Mouse (Mus musculus): ENCODE data around the gene Eml4. TPM values are rescaled to one million over a fixed set of nuclear protein-coding genes. Genes with fewer than 3 reads are reported as not detected.

Gene Eml4
- total RNA-seq (2021) = 10 to 100 TPM; 23.3 to 26.1 TPM
- long read RNA-seq, experiment 1, full-length matches to known transcripts = 4 of 23 reads
- long read RNA-seq, experiment 1, partial matches to known transcripts = 5 of 23 reads
- long read RNA-seq, experiment 1, other reads (novel, unspliced or antisense) = 14 of 23 reads
- long read RNA-seq, experiment 2, full-length matches to known transcripts = 22 of 46 reads
- long read RNA-seq, experiment 2, partial matches to known transcripts = 1 of 46 reads
- long read RNA-seq, experiment 2, other reads (novel, unspliced or antisense) = 23 of 46 reads

DNA sequence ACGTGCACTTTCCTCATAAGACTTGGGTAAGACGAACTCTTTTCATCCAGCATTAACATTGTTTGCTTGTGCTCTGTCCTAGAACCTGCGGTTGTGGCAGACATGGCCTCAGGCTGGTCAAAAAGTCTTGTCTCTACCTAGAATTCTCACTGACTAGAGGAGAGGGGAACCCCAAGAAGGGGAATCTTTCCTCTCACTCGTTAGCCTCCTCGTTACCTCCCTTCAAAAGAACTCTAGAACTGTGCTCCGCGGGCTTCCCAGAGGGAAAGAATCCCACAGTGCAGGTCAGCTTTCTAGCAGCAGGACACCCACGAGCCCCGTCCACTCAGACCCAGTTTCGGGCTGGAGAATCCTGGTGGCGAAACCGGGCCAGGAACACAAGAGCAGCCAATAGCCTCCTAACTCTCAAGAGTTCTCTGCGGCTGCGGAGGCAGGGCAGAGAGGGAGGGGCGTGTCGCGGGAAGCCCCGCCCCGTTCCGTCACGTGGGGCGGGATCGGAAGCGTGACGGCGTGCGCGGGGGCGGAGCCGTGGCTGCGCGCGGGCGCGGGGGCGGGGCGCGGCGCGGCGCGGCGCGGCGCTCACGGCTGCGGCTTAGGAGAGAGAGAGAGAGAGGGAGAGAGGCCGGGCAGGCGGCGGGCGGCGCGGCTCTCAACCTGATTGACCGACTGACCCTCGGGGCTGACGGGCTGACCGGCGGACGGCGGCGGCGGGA is at the start of gene Eml4:
Gene Eml4 (plus strand): TSS at position 553 of the 713 bp plus-strand sequence.
- Histone ChIP-seq H3K4me3 (peak within 1 kb of the TSS; percentile 69), H3K27ac (peak within 1 kb of the TSS; percentile 91)
- peak; percentile 92 to 96 for DNase-seq (ENCODE audit: low spot score in 2 of 2)
- TF ChIP-seq CTCF (conservative IDR thresholded peaks at IDR 0.05) = peak; percentile 64

DNA sequence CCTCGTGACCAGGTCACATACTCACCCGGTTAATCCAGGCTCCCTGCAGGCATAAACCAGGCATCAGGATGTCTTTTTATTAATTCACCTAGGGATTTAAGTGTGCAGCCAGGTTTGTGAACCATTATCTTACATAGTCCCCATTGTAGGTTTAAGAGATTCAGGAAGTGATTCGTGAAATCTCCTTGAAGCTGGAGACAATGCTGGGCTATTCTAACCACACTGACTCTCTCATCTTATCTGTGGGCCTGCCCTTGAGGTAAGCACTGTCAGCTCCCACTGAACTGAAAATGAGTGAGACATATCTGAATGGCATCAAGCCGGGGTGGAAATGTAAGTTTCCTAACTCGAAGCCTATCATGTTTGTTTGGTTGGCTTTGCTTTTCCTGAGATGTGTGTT is 49.3 kb upstream of the Eml4 start:
- H3K4me3 ChIP-seq = no peak overlapping the region
- no peak overlapping the region for H3K27ac ChIP-seq
- DNase-seq (ENCODE audit: low spot score in 2 of 2) = no peak
- TF ChIP-seq CTCF (conservative IDR thresholded peaks at IDR 0.05) = no peak

DNA sequence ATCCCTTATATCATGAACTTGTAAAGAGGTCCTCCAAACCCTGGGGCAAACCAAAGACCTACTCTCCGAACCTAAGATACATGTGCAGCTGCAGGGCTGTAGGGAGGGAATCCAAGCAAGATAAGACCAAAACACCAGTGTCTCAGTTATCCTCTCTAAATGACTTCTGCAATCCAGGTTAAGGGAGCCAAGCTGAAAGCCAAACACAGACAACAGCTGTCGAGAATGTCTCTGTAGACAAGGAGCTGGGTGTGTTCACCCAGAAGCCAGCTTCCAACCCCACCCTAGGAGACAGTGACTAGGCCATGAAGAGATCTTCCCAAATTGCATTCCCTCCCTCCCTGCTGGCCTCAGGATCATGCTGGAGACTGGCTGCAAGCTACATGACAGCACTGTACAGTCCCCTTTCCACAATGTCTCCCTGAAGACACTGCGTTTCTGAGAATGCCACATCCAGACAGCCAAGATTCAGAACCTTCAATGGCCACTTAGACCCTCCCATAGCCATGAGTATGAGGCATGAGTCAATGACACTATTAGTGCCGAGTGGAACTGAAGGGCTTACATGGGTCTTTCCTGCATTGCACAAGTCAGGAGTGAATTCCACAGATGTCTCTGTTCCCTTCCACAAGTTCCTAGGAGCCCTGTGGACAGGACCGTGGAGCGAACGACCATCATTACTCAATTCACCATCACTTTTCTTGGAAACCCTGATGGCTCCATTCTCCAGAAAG is 46.5 kb upstream of the Eml4 start:
- no peak for TF ChIP-seq CTCF (conservative IDR thresholded peaks at IDR 0.05)
- Histone ChIP-seq H3K27ac (no peak overlapping the region), H3K4me3 (no peak overlapping the region)
- no peak for DNase-seq (ENCODE audit: low spot score in 2 of 2)

DNA sequence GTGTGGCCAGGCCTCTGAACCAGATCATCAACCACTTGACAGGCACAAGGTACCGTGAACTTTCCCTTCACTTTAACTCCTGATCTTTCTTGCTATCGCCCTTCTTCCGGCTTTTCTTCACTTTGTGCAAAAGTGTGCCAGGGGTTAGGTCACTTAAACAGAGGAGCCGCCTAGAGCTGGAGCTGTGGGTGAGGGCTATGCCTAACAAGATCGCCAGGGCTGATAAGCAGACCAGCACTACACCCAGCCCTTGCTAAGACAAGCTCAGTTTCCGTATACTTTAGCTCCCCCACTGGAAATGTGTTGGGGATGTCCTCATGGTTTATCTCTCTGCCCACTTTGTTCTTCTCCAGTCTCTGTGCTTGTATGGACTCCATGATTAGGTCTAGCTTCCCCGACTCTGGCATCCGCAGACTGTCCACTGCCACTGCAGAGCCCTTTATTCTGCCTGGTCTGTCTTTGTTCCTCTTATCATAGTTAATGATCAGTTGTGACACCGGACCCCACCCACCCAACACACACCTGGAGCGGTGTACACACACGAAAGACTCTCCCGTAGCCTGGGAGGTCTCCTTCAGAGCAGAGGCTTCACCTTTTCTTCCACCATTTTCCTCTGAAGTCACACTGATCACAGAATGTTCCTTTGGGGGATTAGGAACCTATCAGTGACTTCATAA is 43.6 kb upstream of the Eml4 start:
- DNase-seq (ENCODE audit: low spot score in 2 of 2) = no peak
- no peak overlapping the region for H3K4me3 ChIP-seq
- no peak overlapping the region for H3K27ac ChIP-seq
- no peak for TF ChIP-seq CTCF (conservative IDR thresholded peaks at IDR 0.05)

DNA sequence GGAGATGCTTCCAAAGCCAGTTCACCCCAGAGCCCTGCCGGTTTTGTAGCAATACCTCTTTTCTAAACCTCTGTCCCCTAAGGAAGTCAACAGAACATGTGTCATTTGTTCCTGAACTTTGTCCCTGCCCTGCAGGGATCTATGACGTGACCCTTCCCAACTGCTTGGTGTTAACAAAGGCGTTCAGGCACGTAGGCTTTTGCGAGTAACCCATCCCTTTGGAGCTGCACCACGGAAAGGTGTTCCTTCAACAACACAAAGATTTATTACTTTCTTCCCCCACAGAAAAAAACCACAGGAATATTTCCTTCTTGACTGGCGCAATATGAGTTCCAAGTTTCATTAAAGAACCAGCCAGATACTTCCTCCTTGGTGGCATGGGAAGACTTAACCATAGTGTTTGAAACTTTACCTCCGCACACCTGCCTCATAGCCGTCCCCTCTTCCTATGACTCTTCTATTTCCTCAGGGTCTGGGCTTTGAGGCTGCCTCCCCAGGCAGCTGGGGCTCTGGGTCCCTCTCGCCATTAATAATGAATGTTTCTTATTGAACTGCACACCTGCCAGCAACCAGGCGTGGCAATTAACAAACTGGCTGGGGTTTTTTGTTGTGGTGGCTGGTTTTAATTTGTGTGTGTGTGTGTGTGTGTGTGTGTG is 43.0 kb upstream of the Eml4 start:
- Histone ChIP-seq H3K27ac (no peak overlapping the region), H3K4me3 (no peak overlapping the region)
- TF ChIP-seq CTCF (conservative IDR thresholded peaks at IDR 0.05) = no peak
- no peak for DNase-seq (ENCODE audit: low spot score in 2 of 2)

DNA sequence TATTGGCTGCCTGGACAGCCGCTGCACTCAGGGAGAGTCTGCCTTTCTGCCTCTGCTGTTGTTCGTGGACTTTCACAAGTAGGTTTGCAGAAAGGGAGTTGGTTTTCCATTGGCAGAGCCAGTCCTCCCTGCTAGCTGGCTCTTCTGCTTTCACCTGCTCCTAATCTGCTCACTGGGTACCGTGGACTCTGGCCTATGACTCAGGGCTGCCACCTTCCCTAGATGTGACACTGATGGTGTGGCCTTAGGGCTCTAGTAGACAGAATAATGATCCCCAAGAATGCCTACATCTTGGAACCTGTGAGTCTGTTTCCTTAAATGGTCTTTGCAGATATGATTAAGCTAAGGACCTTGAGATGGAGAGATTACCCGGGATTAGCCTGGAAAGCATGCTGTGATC is 42.3 kb upstream of the Eml4 start:
- no peak for DNase-seq (ENCODE audit: low spot score in 2 of 2)
- no peak overlapping the region for H3K4me3 ChIP-seq
- TF ChIP-seq CTCF (conservative IDR thresholded peaks at IDR 0.05) = no peak
- H3K27ac ChIP-seq = no peak overlapping the region

DNA sequence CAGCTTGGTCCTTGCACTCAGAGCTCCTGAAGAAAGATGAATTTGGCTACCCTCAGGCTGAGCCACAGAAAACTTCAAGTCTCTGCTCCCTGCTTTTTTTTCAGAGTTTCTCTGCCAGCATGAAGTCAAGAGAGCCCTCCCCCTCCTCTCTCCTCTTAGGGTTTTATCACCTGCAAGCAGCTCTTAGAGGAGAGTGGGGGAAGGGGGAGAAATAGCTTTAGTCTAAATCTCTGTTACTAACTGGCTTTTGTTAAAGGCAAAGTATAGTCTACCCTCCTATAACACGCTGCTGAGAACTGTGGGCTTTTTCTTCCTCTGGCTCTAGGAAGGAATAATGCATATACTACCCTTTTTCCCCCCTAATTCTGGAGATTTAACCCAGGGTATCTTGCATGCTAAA is 41.5 kb upstream of the Eml4 start:
- DNase-seq (ENCODE audit: low spot score in 2 of 2) = no peak
- Histone ChIP-seq H3K27ac (no peak overlapping the region), H3K4me3 (no peak overlapping the region)
- no peak for TF ChIP-seq CTCF (conservative IDR thresholded peaks at IDR 0.05)

DNA sequence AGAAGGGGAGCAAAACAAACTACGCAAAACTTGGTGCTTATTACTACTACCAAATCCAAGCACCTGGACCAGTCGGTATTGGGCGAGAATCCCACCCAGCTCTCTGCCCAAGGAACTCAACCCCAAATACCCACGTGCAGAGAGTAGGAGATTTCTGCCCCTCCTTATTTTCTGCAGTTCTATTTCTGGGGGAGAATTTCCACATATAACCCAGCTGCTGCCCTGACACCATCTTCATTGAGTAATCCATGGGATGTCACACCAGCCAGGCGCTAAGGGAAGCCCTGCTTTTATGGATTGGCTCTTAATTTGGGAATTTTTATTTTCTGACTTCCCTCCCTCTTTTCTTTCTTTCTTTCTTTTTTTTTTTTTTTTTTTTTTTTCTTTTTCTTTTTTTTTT is 38.9 kb upstream of the Eml4 start:
- no peak overlapping the region for H3K4me3 ChIP-seq
- H3K27ac ChIP-seq = no peak overlapping the region
- no peak for DNase-seq (ENCODE audit: low spot score in 2 of 2)
- no peak for TF ChIP-seq CTCF (conservative IDR thresholded peaks at IDR 0.05)

DNA sequence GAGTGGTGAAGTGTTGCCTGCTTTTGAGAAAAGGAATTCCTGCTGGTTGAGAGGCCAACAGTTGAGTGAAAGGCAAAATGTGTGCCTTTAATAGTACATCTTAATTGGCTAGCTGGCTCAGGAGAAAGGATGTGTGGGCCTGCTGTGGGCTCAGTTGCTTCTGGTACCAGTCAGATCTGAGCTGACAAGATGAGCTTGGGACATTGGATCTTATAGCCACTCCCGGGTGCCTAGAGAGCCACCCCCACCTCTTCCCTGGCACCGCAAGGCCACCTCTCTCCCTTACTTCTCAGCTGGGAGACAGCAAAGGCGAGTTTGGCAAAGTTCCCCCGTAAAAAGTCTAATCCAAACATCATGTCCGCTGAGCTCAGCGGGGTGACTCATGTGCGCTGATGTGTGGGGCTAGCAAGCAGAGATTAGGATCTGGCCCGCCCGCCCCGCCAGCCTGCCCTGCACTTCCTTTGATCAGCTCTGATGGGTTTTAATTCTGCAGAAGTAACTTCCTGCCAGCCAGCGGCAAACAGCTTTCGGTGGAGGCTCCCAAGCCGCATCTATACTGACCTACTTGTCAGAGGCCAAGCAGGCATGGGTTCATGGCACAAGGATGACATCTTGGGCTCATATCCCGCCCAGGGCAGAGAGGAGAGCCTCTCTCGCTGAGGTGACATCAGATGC is 38.4 kb upstream of the Eml4 start:
- no peak for TF ChIP-seq CTCF (conservative IDR thresholded peaks at IDR 0.05)
- DNase-seq (ENCODE audit: low spot score in 2 of 2) = no peak
- Histone ChIP-seq H3K4me3 (peak overlapping the region; percentile 29), H3K27ac (no peak overlapping the region)

DNA sequence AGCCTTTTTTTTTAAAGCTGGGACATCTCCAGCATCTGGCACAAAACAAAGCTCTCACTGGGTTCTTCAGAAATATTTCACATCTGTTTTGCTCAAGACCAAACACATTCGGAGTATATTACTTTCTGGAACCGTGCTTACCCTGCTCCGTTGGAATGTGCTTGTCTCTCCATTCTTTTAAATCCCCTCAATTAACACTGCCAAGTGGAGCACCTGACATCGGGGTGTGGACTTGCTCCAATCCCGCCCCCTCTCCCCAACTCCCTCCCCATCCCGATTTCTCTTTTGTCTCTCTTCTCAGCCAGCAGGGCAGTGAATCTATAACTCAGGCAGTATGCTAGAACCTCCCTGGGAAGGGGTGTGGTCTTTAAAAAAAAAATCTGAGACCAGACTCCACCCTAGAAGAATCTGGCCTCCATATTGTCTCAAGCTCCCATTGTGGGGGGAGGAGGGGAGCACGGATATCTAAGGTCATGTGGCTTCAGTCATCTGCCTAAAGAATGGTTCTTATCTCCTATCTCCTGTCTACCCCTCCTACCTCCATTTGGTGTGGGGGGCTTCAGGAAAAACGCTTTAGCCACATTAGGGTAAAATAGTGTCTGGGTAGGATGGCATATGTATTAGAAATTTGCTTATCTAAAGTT is 37.6 kb upstream of the Eml4 start:
- no peak for TF ChIP-seq CTCF (conservative IDR thresholded peaks at IDR 0.05)
- no peak overlapping the region for H3K4me3 ChIP-seq

DNA sequence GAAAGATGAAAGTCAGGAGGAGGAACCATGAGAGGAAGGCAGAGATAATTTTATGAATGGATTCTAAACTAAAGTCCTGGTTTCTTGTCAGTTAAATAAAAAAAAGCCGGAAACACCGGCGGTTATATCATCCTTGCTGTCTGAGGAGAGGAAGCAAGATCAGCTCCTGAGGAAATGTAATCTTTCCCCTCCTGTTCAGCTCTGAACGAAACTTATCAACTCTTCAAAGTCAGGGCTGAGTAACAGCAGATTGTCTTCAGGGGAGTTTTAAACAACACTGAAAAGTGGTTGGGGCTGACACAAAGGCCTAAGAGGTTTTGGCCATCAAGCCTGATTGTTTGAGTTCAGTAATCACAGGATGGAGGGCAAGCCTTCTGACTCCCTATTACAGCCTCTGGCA is 35.3 kb upstream of the Eml4 start:
- Histone ChIP-seq H3K4me3 (no peak overlapping the region), H3K27ac (no peak overlapping the region)
- no peak for DNase-seq (ENCODE audit: low spot score in 2 of 2)
- TF ChIP-seq CTCF (conservative IDR thresholded peaks at IDR 0.05) = no peak

More for the DNA sequence above, 37.6 kb upstream of the Eml4 start:
- DNase-seq (ENCODE audit: low spot score in 2 of 2) = no peak
- H3K27ac ChIP-seq = no peak overlapping the region
